Mouse (Mus musculus): ENCODE data around the gene Kcnb1.

DNA sequence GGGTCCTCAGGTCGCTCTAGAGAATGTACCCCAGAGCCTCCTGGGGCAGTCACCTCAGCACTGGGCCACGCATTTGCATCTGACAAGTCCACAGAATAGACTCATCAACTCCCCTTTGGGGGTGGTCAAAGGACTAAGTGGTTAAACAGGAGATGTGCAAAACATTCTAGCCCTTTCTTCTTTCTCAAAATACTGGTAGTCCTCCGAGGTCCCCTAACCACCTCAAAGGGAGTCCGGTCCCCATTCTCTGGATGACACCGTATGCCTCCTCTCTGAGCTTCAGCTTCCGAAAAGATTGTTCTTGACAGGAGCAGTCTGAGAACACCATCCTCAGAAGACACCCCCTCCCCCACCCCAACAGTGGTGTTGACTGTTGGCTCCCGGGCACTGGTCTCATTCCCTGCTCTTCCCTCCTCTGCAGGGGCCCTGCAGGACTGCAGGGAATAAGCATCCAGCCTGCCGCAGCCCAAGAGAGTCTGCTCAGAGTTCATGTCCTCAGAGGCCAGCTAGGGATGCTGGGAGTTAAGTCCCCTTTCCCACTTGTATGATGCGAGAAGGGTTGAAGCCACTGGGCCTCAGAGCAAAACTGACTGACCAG is 33.7 kb downstream of the Kcnb1 start:
- TF ChIP-seq GATA1 (IDR thresholded peaks at IDR 0.05; ENCODE audit: low read length): no peak
- no peak for TF ChIP-seq TAL1 (IDR thresholded peaks at IDR 0.05; ENCODE audit: low read length)

Data from erythroblast, embryonic 14.5 days (primary cell).